Mouse (Mus musculus) kidney, adult 9 months (tissue): ENCODE data around the gene Cers2.
"Not testable (repeated sequence)": the region's sequence is repeated elsewhere in the genome, so short reads cannot be mapped to it uniquely, and the experiment has no call there.

ENCODE experiments used
- DNase-seq: peaks from one replicate; pipeline ENCODE4 v3.0.0; 2022

Cers2 gene

DNA sequence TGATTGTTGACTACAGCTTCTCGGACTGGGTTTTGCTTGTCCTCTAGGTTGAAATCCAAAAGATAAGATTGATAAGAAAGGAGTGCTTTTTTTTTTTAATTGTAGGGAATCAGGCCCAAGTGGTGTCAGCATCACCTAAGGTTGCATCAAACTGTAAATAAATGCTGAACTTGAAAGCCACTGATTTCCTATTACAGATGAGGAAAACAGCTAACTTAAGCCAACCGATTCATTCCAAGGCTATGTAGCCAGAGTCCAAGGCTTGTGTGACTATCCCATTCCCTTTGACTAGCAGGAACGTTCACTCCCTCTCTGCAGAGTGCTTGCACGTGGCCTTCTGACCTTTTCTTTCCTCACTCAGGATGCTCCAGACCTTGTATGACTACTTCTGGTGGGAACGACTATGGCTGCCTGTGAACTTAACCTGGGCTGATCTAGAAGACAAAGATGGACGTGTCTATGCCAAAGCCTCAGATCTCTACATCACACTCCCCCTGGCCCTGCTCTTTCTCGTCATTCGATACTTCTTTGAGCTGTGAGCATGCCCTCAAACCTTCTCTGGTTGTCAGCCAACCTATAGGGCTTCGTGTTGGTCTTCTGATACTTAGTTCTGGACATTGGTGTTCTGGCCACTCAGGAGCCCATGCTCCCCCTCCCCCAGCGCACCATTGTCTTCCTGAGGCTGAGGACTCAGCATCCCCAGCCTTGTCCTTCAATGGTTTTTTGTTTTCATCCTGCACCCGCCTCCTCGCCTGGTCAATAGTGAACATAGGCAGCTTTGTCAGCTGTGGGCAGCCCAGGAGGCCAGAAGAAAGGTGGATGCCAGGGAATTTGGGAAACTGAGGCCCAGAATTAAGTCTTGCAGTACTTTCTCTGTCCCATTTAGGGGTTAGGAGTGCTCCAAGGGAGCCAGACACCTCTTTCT lies 5.4 kb downstream of the Cers2 start:
- DNase-seq: no peak

DNA sequence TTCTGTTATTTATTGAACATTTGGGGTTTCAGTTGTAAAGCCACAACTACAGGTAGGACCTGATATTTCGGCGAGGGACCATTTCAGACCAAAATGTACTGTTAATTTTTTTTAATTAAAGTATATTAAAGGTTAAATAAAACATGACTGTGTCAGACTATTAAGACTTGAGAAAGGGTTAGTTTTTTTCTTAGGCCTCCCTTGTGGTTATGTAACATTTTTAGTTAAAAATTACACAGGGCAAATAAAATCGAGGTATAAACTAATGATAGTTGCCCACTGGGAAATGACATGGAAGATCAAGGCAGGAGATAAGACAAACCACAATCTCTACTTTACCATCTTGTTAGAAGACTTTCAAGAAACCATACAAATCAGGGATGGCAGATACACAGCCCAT lies 8.8 kb downstream of the Cers2 start:
- DNase-seq: peak; percentile 63

DNA sequence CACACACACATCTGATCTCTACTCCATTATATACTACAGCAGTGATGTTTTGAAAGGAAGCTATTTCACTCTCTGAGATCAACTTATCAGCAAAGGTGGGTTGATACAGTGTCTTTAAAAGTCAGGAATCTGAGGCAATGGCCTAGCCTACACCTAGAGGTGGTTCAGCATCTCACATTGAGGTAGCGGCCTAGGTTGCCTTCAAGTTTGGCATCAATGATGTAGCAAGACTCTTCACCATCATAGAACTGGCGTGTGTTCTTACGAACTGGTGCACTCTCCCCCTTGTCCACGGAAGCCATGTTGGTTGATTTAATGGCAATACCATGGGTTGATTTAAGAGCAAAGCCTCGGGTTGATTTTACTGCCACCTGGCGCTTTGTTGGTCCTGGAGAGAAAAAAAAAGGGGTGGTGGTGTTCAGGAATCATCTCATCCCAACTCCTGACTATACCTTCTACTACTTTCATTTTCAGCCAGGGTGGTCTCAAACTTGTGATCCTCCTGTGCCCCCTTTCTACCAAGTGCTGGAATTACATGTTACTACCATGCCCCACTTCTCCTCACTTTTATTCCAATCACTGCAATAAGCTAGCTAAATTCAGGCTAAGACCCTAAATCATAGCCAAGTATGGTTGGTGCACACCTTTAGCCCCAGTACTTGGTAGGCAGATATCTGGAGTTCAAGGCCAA lies 10.0 kb downstream of the Cers2 start:
- no peak for DNase-seq

DNA sequence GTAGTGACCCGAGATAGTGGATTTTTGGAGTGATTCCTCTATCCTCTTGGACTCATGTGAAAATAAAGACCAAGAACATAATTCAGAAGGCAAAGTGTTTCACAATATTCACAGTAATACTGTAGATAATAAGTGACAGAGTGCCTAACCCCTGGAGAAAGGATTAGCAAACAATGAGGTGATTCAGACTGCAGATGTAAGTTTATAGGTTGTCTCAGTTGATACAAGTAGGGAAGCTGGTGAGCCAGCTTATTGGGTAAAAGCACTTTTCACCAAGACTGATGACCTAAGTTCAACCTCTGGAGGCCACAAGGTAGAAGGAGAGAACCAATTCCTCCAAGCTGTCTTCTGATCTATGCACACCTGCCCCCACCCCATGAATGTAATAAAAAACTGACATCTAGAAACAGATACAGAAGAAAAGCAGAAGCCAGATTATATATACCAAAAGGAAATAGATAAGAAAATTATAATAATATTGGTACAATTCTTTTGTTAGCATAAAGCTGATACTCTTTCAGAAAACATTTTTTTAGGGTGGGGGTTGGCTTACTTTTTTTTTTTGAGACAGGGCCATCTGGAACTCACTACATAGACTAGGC lies 14.3 kb downstream of the Cers2 start:
- DNase-seq: no peak

DNA sequence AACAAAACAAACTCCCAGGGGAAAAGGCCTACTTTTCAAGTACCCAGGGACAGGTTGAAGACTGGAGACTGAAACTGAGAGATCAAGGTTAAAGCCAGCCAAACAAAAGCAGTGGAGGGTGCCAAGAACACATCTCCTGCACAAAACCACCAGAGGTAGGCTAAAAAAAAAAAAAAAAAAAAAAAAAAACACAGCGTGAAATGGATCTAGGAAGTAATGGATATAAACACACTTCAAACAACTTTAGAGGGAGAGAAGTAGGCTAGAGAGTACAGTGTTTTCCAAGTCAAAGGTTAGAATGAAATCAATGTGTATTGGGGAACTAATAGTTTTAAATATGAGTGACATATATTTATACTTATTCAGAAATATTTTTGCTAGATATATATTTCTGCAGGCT lies 16.9 kb downstream of the Cers2 start:
- DNase-seq: no peak

DNA sequence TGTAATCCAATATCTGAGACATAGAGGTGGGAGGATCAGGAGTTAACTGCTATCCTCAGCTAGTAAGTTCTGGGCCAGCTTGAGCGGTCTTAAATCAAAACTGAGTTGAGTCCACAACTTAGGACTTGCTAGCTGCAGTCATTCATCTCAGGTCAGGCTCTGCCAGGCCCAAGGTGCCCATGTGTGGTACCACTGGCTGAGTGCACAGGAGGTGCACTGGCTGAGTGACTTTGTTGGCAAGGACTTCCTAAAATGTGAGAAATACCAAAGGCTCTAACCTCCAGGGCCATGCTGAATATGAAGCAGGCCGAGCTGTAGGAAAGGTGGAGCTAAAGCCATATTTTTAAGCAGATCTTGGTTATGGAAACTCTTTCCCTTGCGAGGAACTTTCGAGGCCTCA lies 22.8 kb downstream of the Cers2 start:
- DNase-seq: no peak

DNA sequence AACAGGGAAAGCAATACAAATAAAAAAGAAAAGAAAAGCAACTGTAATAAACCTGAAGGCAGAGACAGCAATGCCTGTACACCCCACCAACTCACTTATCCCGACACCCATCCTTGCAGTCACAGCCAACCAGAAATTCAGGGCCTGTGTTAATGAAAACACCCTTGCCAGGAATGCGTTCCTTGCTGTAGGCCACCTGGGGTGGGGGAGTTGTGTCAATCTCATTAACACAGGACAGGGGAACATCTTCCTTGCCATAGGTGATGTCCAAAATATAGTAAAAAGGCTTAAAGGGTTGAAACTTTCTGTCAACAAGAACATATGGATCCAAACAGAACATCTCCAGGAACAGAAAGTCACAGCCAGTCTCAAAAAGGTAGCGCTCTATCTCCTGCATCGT lies 23.7 kb downstream of the Cers2 start:
- DNase-seq: no peak

DNA sequence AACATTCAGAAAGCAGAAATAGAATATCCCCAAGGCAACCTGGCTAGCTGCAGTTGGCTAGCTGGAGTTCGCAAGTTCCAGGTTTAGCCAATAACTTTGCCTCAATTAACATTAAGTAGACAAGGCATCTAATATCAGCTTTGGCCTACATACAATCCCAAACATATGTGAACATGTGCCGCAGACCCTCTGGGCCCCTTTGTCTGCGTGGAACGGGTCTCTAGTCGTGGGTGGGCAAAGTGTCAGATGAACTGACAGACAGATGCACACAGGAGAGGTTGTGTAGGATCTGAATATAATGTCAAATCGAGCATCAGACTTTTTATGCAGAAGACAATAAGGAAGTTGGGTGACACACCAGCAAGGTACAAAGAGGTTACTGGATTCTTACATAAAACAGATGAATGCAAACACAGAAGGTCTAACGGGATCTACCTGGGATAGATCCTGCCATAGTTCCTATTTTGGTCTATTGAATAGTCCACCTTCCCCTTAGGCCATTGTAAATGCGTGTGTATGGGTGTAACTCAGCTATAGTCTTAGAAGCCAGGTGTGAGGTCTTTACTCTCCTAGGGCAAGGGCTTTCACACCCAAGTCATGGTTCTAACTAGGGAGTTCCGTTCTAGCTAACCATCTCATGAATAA lies 28.9 kb downstream of the Cers2 start:
- not testable (repeated sequence) for DNase-seq

DNA sequence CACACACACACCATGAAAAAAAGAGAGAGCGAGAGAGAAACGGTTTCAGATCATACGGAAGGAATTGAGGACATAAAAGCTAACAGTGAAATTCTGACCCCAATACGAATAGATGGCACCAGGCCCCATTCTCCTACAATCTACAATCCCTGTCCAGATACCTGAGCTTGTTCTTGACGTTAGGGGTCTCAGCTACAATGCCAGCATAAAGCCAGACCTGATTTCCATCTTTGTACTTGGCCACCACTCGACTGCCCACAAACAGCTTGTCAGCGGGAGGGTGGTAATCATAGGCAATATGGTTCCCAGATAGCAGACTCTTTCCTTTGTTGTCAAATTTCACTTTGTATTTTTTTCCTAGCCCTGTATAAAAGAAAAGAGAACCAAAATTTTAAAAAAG lies 31.9 kb downstream of the Cers2 start:
- no peak for DNase-seq

DNA sequence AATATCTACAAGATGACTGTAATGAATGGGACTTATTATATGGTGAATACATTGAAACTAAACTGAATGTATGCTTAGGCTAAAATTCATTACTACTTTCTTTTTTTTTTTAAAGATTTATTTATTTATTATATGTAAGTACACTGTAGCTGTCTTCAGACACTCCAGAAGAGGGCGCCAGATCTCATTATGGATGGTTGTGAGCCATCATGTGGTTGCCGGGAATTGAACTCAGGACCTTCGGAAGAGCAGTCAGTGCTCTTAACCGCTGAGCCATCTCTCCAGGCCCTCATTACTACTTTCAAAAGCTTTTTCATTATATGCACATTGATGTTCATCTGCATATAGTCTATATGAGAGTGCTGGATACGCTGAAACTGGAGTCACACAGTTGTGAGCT lies 33.8 kb downstream of the Cers2 start:
- DNase-seq: not testable (repeated sequence)

DNA sequence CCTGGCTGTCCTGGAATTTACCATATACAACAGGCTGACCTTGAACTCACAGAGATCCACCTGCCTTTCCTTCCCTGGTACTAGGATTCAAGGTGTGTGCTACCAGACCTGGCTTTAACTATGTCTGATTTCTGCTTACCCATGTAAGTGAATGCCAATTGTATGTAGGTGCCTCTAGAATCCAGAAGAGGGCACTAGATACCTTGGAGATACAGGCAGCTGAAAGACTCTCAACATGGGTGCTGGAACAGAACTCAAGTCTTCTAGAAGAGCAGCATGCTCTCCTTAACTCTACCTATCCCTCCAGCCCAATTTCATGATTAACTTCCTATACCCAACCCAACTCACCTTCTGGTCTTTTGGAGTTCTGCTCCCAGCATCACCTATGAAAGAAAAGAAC lies 34.9 kb downstream of the Cers2 start:
- DNase-seq: peak; percentile 73

DNA sequence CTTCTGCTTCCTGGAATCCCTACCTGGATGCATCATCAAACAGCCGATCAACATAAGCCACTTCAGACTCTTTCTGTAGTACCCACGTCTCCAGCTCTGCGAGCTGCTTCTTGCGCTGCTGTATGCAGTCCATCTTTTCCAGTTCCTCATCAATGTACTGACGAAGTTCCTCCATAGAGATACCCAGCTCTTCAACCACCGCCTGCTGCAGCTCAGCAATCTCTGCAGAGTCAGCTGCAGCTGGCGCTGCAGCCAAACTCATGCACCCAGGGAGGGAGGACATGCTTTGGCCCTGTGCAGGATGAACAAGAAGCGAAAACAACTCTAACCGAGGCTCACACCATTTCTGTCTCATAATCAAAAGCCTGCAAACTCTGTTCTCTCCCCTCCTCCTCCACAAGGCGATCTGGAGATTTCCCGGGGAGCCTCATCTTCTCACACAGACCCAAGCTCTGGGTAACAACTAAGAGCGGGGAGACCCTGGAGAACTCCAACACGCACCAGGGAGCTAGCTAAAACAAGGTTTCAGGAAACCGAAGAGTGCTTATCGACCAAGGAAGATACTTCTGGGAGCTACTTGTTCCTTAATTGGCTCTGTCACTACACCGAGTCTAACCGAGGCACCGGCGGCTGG lies 41.4 kb downstream of the Cers2 start:
- not testable (repeated sequence) for DNase-seq

DNA sequence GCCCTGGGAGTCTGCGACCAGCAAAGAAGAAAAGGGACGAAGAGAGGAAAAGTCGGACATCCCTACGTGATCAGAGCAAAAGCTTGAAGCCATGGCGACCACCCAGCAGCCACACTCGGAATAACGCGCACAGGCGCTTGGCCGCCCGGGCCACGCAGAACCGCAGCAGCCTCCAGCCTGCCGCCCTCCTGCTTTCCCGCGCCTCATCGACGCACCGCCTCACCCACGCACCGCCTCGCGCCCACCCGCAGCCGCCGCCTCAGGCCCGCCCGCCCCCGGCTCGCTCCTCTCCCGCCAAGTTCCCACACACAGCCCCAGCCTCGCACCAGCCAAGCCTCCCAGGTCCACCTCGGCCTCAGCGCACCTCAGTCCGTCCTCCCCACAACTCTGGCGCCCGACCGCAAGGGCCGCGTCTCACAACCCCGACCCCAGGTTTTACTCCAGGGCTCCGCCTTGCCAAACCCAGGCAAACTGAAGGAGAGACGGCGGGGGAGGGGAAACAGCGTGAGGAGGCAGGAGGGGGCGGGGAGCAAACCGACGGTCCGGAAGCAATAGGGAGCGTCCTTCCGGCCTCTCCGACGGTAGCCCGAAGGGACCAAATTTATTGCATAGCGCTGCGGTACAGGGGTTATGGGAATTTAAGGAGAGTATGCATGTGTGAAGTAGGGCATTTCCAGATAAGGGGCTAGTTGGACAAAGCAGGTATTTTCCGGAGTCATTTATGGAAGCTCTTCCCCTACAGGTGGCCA lies 42.3 kb downstream of the Cers2 start, which contains the start of gene Setdb1:
Setdb1 (minus strand) TSS at position 502 of the 749 bp plus-strand sequence.
- peak; percentile 95 for DNase-seq

DNA sequence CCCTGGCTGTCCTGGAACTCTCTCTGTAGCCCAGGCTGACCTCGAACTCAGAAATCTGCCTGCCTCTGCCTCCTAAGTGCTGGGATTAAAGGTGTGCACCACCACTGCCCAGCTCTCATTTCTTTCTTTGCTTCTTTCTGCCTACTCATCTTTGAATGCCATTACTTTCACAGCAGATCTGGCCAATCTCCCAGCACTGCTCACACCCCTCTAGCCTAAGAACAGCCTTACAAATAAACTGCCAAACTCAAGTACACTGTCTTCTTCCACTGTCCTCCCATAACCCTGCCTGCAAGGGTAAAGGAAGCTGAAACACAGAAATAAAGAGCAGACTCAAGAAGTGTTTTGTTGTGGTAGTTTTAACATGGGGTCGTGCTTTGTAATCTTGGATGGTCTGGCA lies 43.2 kb downstream of the Cers2 start:
- no peak for DNase-seq

DNA sequence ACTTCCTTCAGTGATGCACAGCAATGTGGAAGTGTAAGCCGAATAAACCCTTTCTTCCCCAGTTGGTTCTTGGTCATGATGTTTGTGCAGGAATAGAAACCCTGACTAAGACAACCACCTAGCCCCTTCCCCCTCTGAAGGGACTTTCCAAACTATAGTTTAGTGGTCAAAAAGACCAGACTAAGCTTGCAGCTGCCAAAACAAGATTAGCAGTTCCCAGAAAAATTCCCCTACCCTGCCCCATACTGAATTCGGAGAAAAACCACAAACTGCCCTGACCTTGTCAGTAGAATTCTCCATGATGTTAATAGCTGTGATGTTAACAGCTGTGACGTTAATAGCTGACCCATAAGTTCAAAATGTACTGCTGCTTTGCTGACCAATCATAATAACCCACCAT lies 45.7 kb downstream of the Cers2 start:
- not testable (repeated sequence) for DNase-seq

DNA sequence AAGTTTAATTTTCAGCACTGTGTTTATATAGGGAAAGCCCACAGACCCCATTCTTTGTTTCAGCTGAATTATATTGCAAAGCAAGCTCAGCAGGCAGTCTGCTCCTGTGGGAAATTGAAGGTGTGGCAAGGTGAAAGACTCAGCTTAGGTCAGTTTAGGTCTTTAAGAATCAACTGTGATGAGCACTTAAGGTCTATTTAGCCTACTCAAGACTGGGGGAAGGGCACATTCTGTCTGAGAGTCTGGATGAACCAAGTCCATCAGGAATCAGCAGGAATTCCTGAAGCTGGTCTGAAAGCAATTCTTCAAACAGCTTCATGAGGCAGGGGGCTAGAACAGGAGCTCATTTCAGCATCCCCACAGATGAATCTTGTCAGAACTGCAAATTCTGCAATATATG lies 55.5 kb downstream of the Cers2 start:
- DNase-seq: no peak
